Mouse (Mus musculus) forelimb bud, embryonic 11.5 days (tissue): ENCODE measurements at regions not wholly inside any gene's neighbourhood (a gene's known extent, or its start where the extent isn't known, plus 50 kb on each side); places are given as distances from the start of the nearest gene placed in this dataset.
A peak's percentile ranks its signal among the peaks of the same experiment; 100 is the strongest.

ENCODE experiments used
- DNase-seq: peaks from one replicate; pipeline ENCODE4 v3.0.0-alpha.2; 2012; ENCODE audit warnings: low read depth, low spot score

GRCm38 (mm10) chr6:127835666-127836065 is 51.7 kb upstream of the Tspan11 start:
- DNase-seq: no peak

GRCm38 (mm10) chr6:127828344-127828743 is 59.0 kb upstream of the Tspan11 start:
- DNase-seq: no peak

GRCm38 (mm10) chr6:127825503-127825902 is 56.2 kb upstream of the Prmt8 start:
- no peak for DNase-seq

GRCm38 (mm10) chr6:127823718-127824117 is 54.4 kb upstream of the Prmt8 start:
- DNase-seq: no peak

GRCm38 (mm10) chr6:127820523-127820922 is 51.3 kb upstream of the Prmt8 start:
- peak; percentile 28 for DNase-seq
